Mouse (Mus musculus) erythroblast, embryonic 14.5 days (primary cell): Measurements from ENCODE around the gene Eml3. TPM values are rescaled to one million over a fixed set of nuclear protein-coding genes. Genes with fewer than 3 reads are reported as not detected.

Experiments used
- H3K27me3 ChIP-seq: 2 replicates; pipeline ENCODE4 v1.6.1; 2012; ENCODE audit warnings: inconsistent platforms; ENCODE audit not compliant: control insufficient read depth
- H3K36me3 ChIP-seq: 2 replicates; pipeline ENCODE4 v1.6.1; 2012; ENCODE audit warnings: mild to moderate bottlenecking, inconsistent platforms; ENCODE audit not compliant: control insufficient read depth
- H3K4me1 ChIP-seq: 2 replicates; pipeline ENCODE4 v1.6.1; 2012; ENCODE audit warnings: inconsistent platforms; ENCODE audit not compliant: control insufficient read depth
- H3K4me3 ChIP-seq: replicated peaks from 2 replicates; pipeline ENCODE3; 2012; ENCODE audit warnings: moderate library complexity, mild to moderate bottlenecking, inconsistent platforms
- H3K9me3 ChIP-seq: 2 replicates; pipeline ENCODE4 v1.6.1; 2012; ENCODE audit warnings: low read length, inconsistent platforms, mixed read lengths; ENCODE audit not compliant: control insufficient read depth
- GATA1 ChIP-seq: IDR thresholded peaks from 2 replicates; pipeline ENCODE4 v1.6.1; 2012; ENCODE audit warnings: low read length, inconsistent platforms, mixed read lengths
- TAL1 ChIP-seq: IDR thresholded peaks from 3 replicates; pipeline ENCODE4 v1.6.1; 2012; ENCODE audit warnings: low read length, inconsistent platforms, mixed read lengths
- polyA plus RNA-seq: library from polyadenylated mRNA; stranded (reverse); fragments of >175 nt; gene quantifications from 2 replicates; pipeline ENCODE4 v1.2.3, GENCODE M21; 2012

Eml3 gene
- polyA plus RNA-seq, 1 experiment: 1.3 TPM

DNA sequence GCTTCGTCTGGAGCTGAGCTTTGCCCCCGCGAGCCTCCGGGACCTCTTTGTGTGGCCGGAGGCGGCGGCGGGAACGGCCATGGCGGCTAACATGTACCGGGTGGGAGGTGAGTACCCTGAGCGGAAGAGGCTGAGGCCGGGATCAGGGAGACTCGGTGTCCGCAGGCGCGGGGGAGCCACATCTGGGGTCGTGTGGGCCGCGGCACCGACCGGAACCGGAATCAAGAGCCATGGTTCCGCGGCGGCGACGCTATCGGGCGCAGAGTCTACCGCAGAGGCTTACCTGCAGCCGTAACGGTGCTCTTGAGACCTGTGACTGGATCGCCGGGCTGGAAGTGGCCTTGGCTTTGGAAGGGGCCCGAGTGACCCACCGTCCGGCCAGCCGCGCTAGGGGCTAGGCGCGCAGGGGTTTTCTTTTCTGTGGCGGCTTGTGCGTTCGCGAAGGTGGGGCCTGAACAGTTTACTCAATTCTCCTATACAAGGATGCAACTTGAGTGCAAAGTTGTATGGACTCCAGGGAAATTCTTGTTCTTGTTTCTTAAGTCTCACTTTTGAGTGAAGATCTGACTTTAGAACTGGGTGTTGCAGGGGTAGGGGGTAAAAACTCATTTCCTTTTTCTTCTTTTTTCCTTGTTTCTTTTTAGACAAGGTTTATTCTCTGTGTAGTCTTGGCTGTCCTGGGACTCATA is 13.1 kb downstream of the Eml3 start:
- Histone ChIP-seq H3K9me3 (no peaks in the 10 kb centered on the region), H3K4me3 (peak overlapping the region; percentile 100), H3K4me1 (peaks cover 73% of the 10 kb centered on the region), H3K27me3 (no peaks in the 10 kb centered on the region), H3K36me3 (peaks cover 73% of the 10 kb centered on the region)
- TF ChIP-seq TAL1: no peak
- TF ChIP-seq GATA1: no peak

DNA sequence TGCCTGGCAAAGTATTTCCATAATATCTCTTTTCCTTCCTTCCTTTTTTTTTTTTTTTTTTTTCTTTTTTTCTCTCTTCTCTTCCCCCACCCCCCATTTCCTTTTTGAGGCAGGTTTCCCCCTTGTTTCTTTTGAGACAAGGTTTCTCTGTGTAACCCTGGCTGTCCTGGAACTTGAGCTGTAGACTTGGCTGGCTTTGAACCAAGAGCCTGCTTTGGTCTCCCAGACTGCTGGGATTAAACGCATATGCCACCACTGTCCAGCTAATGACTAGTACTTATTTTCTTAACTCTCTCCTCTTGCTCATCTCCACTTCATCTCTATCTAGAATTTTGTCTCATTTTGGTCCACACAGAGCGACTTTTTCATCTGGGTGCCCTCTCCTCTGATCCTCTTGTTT is 13.7 kb downstream of the Eml3 start:
- Histone ChIP-seq H3K4me1 (peaks cover 77% of the 10 kb centered on the region), H3K36me3 (peaks cover 75% of the 10 kb centered on the region), H3K4me3 (peak overlapping the region; percentile 100), H3K27me3 (no peaks in the 10 kb centered on the region), H3K9me3 (no peaks in the 10 kb centered on the region)
- TF ChIP-seq GATA1: no peak
- no peak for TF ChIP-seq TAL1

DNA sequence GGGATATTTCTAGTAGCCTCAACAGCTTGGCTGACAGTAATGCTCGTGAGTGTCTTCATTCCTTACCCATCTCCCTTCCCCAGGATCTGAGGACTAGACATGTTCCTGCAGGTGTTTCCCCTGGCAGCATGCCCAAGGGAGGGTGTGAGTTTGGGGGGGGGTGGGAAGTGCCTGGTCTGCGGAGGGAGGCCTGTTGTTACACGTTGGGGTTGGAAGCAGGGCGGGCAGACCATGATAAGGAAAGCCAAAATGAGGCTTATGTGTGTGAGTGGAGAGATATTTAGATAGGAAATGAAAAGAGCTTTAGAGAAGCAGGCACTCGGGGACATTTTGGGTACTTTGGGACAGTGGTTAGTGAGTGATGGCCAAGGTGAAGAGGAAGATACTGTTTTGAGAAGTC is 14.7 kb downstream of the Eml3 start:
- no peaks in the 10 kb centered on the region for H3K27me3 ChIP-seq
- peak overlapping the region; percentile 100 for H3K4me3 ChIP-seq
- H3K4me1 ChIP-seq: peaks cover 76% of the 10 kb centered on the region
- H3K36me3 ChIP-seq: peaks cover 75% of the 10 kb centered on the region
- TF ChIP-seq TAL1: no peak
- no peak for TF ChIP-seq GATA1
- no peaks in the 10 kb centered on the region for H3K9me3 ChIP-seq

DNA sequence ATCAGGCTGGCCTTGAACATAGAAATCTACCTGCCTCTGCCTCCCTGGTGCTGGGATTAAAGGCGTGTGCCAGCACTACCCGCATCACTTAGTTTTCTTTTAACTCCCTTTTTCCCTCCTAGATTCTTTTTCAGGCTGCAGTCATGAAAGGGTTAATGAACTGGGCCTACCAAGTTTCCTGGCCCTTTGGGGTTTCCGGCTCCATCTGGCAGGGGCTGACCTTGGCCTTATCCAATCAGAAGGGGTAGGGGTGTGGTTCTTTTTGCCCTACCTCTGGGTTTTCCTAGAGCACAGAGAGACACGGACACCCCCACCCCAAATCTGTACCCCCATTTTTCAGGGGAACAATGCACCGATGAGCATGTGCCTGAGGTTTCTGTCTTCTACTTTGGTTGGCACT is 15.4 kb downstream of the Eml3 start:
- Histone ChIP-seq H3K9me3 (no peaks in the 10 kb centered on the region), H3K4me1 (peaks cover 74% of the 10 kb centered on the region), H3K27me3 (no peaks in the 10 kb centered on the region), H3K36me3 (peaks cover 76% of the 10 kb centered on the region), H3K4me3 (peak overlapping the region; percentile 100)
- TF ChIP-seq TAL1 (no peak), GATA1 (no peak)

DNA sequence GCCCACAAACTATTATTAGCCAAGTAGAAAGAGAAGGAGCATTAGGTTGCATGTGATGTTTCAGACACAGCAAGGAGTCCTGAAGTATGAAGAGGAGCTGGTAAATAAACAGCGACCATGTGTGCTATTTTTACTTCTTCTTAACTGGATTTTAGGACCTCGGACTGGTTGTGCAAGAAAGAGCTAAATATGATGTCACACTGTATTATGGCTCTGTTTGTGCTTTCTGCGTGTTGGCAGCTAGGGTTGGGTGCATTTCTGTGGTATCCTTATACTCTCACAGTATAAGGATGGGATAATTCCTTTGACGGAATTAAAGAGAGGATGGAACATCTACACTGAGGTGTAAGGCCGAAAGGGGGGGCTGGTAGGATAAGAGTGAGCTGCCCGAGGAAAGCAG is 15.9 kb downstream of the Eml3 start:
- peaks cover 75% of the 10 kb centered on the region for H3K4me1 ChIP-seq
- no peaks in the 10 kb centered on the region for H3K27me3 ChIP-seq
- no peaks in the 10 kb centered on the region for H3K9me3 ChIP-seq
- H3K36me3 ChIP-seq: peaks cover 78% of the 10 kb centered on the region
- peak overlapping the region; percentile 100 for H3K4me3 ChIP-seq
- TF ChIP-seq TAL1: no peak
- no peak for TF ChIP-seq GATA1

DNA sequence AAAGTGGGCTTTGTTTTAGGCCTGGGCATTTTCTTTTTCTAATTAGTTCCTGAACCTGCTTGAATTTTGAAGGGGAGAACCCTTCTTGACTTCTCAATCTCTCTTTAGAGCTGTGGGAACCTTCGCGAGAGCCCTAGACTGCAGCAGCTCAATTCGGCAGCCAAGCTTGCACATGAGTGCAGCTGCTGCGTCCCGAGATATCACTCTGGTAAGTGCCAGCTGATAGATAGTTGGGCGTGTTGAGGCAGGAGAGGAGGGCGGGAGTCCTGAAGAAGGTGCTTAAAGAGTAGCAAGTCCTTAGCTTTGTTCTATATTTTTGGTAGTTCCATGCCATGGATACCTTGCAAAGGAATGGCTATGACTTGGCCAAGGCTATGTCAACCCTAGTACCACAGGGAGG is 17.6 kb downstream of the Eml3 start:
- peaks cover 69% of the 10 kb centered on the region for H3K4me1 ChIP-seq
- peak overlapping the region; percentile 2 for H3K4me3 ChIP-seq
- peaks cover 88% of the 10 kb centered on the region for H3K36me3 ChIP-seq
- no peaks in the 10 kb centered on the region for H3K9me3 ChIP-seq
- TF ChIP-seq GATA1: no peak; the same call in 1 of the 2 replicates
- no peak for TF ChIP-seq TAL1
- no peaks in the 10 kb centered on the region for H3K27me3 ChIP-seq

DNA sequence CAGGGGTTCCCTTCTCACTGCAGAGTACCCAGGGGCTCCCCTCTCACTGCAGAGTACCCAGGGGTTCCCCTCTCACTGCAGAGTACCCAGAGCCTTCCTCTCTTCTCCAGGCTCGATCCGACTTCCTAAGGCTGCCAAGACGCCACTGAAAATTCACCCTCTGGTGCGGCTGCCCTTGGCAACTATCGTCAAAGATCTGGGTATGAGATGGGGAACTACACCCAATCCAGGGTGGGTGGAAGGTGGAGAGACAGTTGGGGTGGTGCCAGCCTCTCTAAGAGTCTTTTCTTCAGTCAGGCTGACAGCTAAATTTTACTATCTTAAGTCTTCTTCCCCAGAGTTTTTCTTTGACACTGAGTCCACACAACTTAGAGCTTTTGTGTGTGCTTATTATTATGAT is 20.8 kb downstream of the Eml3 start:
- no peak for TF ChIP-seq TAL1
- TF ChIP-seq GATA1: no peak
- peaks cover 70% of the 10 kb centered on the region for H3K4me1 ChIP-seq
- H3K9me3 ChIP-seq: no peaks in the 10 kb centered on the region
- H3K4me3 ChIP-seq: no peak overlapping the region
- H3K27me3 ChIP-seq: no peaks in the 10 kb centered on the region
- peaks cover 83% of the 10 kb centered on the region for H3K36me3 ChIP-seq

DNA sequence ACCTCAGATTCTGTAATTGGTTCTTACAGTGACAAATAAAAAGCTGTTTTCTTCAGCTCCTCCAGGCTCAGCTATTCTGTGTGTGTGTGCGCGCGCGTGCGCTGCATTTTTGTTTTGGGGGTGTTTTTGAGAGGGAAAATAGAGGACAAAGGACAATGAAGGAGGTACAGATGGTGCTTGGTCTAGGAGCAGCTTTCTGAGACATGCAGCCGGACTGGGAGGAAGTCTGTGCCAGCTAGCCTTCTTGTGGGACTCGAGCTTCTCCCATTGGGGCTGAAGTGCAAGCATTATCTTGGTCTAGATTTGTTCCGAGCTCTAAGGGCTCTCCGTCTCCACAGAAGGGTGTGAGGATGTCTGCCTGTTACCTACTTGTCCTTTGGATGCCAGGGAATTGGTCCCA is 22.9 kb downstream of the Eml3 start:
- no peak for TF ChIP-seq TAL1
- no peak for TF ChIP-seq GATA1
- H3K36me3 ChIP-seq: peaks cover 80% of the 10 kb centered on the region
- peak overlapping the region; percentile 12 for H3K4me3 ChIP-seq
- no peaks in the 10 kb centered on the region for H3K27me3 ChIP-seq
- H3K4me1 ChIP-seq: peaks cover 55% of the 10 kb centered on the region
- H3K9me3 ChIP-seq: no peaks in the 10 kb centered on the region

DNA sequence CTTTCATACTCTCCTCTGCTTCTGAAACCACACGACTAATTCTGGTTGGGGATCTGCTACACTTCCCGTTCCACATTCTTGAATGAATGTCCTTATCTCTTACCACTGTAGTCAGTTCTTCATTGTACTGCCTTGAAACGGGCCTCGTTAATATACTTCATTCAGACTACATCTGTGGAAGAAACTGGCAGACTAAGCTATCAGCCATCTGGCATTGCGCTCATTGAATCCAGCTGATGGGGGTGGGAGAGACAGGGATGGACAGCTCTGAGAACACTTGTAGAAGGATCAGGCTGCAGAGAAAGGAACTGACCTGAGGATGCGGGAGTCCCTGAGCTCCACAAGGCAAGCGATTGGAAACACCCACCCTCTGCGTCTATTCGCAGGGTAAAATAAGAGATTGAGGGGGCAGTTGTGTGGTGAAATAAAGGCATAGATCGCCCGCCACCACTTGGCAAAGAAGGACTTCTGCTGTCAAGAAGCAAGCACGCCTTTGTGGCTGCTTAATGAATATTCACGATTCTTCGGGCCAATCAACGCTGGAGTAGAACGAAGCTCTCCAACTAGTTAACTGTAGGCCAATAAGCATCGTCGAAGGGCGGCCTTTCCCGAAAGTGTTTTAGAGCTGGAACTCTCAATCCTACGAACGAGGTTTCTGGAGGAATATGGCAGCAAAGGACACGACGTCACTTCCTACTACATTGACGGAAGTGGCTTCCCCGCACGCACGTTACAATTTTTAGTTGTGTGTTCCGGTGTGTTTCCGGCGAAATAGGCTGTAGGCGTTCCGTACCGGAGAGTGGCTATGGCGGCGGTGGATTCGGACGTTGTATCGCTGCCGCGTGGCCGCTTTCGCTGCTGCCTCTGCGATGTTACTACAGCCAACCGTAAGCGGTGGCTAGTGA is 24.0 kb downstream of the Eml3 start, which contains the start of gene Tut1:
Tut1 (plus strand) TSS at position 713 of the 905 bp plus-strand sequence.
- Histone ChIP-seq H3K36me3 (peaks cover 75% of the 10 kb centered on the region), H3K4me1 (peaks cover 44% of the 10 kb centered on the region), H3K4me3 (peak within 1 kb of the TSS; percentile 88), H3K27me3 (no peaks in the 10 kb centered on the region), H3K9me3 (no peaks in the 10 kb centered on the region)
- TF ChIP-seq TAL1 (no peak), GATA1 (no peak)
